Mouse (Mus musculus) heart, postnatal 0 days (tissue): ENCODE results near the gene Ankrd60. TPM values are rescaled to one million over a fixed set of nuclear protein-coding genes. Genes with fewer than 3 reads are reported as not detected.

Source experiments
- ATAC-seq: fragments of 200-750 bp; cut with Nextera tagmentation; 2 replicates; pipeline ENCODE4 v1.8.0; 2017; ENCODE audit warnings: low read depth, moderate number of reproducible peaks, moderate library complexity; ENCODE audit not compliant: insufficient read depth
- DNase-seq: peaks from one replicate; pipeline ENCODE4 v3.0.0-alpha.2; 2016; ENCODE audit warnings: low spot score
- H3K27ac ChIP-seq: fragments of 300-500 bp; sonication (generic); 2 replicates; pipeline ENCODE4 v1.5.1; 2014; ENCODE audit warnings: low read depth, mild to moderate bottlenecking
- H3K27me3 ChIP-seq: fragments of 300-500 bp; sonication (generic); 2 replicates; pipeline ENCODE4 v1.6.1; 2014; ENCODE audit warnings: low read length, mixed read lengths; ENCODE audit not compliant: control insufficient read depth, insufficient read depth
- H3K36me3 ChIP-seq: fragments of 300-500 bp; sonication (generic); replicated peaks from 2 replicates; pipeline ENCODE4 v1.6.1; 2014; ENCODE audit warnings: low read length, mixed read lengths; ENCODE audit not compliant: control insufficient read depth, insufficient read depth
- H3K4me1 ChIP-seq: fragments of 300-500 bp; sonication (generic); 2 replicates; pipeline ENCODE4 v1.6.1; 2014; ENCODE audit warnings: antibody characterized with exemption; ENCODE audit not compliant: control insufficient read depth, insufficient read depth
- H3K4me2 ChIP-seq: fragments of 300-500 bp; sonication (generic); 2 replicates; pipeline ENCODE4 v1.6.1; 2014; ENCODE audit warnings: low read depth, mild to moderate bottlenecking, low read length, moderate library complexity
- H3K4me3 ChIP-seq: fragments of 300-500 bp; sonication (generic); 2 replicates; pipeline ENCODE4 v1.5.1; 2014; ENCODE audit warnings: low read depth, low read length
- H3K9ac ChIP-seq: fragments of 300-500 bp; sonication (generic); replicated peaks from 2 replicates; pipeline ENCODE4 v1.6.1; 2014; ENCODE audit warnings: low read depth, low read length, mixed read lengths
- H3K9me3 ChIP-seq: fragments of 300-500 bp; sonication (generic); replicated peaks from 2 replicates; pipeline ENCODE4 v1.6.1; 2016; ENCODE audit warnings: low read length; ENCODE audit not compliant: control insufficient read depth
- CTCF ChIP-seq: IDR thresholded peaks from 2 replicates; pipeline ENCODE4 v1.5.1; 2016; ENCODE audit warnings: antibody characterized with exemption, control low read depth, low read depth
- EP300 ChIP-seq: IDR thresholded peaks from 2 replicates; pipeline ENCODE4 v1.6.1; 2016; ENCODE audit warnings: antibody characterized with exemption, low read depth
- WGBS: fragments of 180-500 bp; shearing (Covaris S2); extraction: QIAGEN DNeasy Blood & Tissue Kit; methylation state at CpG from one replicate; pipeline ENCODE4 v1.1.7; 2014; 5-methylcytosine and 5-hydroxymethylcytosine counted together
- polyA plus RNA-seq: library from polyadenylated mRNA; unstranded; fragments of >200 nt; fragmentation: Nextera tagmentation; extraction: Ambion mirVana; gene quantifications from 2 replicates; pipeline ENCODE4 v1.2.1, GENCODE M21; 2015
- total RNA-seq: library from RNA; depleted of rRNA; stranded (reverse); fragments of >200 nt; gene quantifications from 2 replicates; pipeline ENCODE4 v1.2.3, GENCODE M21; 2014; ENCODE audit warnings: low replicate concordance

The Ankrd60 gene
- total and polyA plus RNA-seq, 2 experiments from 2014 or later: not detected

- peaks cover under 1% of the 10 kb centered on the region; the same call in 1 of the 2 replicates for H3K36me3 ChIP-seq
- H3K4me2 ChIP-seq: no peak overlapping the region
- no peaks in the 10 kb centered on the region for H3K9me3 ChIP-seq
- no peak overlapping the region for H3K27ac ChIP-seq
- ATAC-seq: no peak
- no peak overlapping the region for H3K9ac ChIP-seq
- 79% methylated on average over 12 of the region's 12 CpGs for WGBS
- H3K4me3 ChIP-seq: no peak overlapping the region
- H3K27me3 ChIP-seq: no peaks in the 10 kb centered on the region
- H3K4me1 ChIP-seq: peaks cover 13% of the 10 kb centered on the region
- no peak for TF ChIP-seq CTCF
- DNase-seq: no peak
Measured at GRCm38 (mm10) chr2:173605713-173606414, 27.7 kb upstream of the Ankrd60 start.

- no peak overlapping the region for H3K9ac ChIP-seq
- no peaks in the 10 kb centered on the region for H3K9me3 ChIP-seq
- TF ChIP-seq CTCF (no peak), EP300 (no peak)
- H3K4me2 ChIP-seq: no peak overlapping the region
- WGBS: 96% methylated on average over 1 of the region's 1 CpGs
- no peaks in the 10 kb centered on the region for H3K4me1 ChIP-seq
- H3K27ac ChIP-seq: no peak overlapping the region
- H3K4me3 ChIP-seq: no peak overlapping the region
- no peaks in the 10 kb centered on the region for H3K27me3 ChIP-seq
- no peak for ATAC-seq
- no peak for DNase-seq
- H3K36me3 ChIP-seq: peaks cover 4% of the 10 kb centered on the region; the same call in 1 of the 2 replicates
Measured at GRCm38 (mm10) chr2:173601861-173602260, 23.7 kb upstream of the Ankrd60 start.

- ATAC-seq (no peak), DNase-seq (no peak)
- no peaks in the 10 kb centered on the region for H3K9me3 ChIP-seq
- H3K4me1 ChIP-seq: no peaks in the 10 kb centered on the region
- H3K36me3 ChIP-seq: peaks cover 19% of the 10 kb centered on the region
- no peak overlapping the region for H3K4me2 ChIP-seq
- no peak overlapping the region for H3K27ac ChIP-seq
- no peak overlapping the region for H3K9ac ChIP-seq
- TF ChIP-seq CTCF (no peak; the same call in 1 of the 2 replicates), EP300 (no peak)
- WGBS: 62% methylated on average over 10 of the region's 10 CpGs
- H3K4me3 ChIP-seq: no peak overlapping the region
- H3K27me3 ChIP-seq: no peaks in the 10 kb centered on the region
Measured at GRCm38 (mm10) chr2:173595374-173595781, 17.2 kb upstream of the Ankrd60 start.

GRCm38 (mm10) chr2:173594313-173595063 lies 16.3 kb upstream of the Ankrd60 start:
- no peak overlapping the region for H3K4me3 ChIP-seq
- WGBS: 73% methylated on average over 11 of the region's 11 CpGs
- H3K27me3 ChIP-seq: no peaks in the 10 kb centered on the region
- no peak overlapping the region for H3K9ac ChIP-seq
- no peak overlapping the region for H3K4me2 ChIP-seq
- DNase-seq: no peak
- H3K4me1 ChIP-seq: no peaks in the 10 kb centered on the region
- no peak overlapping the region for H3K27ac ChIP-seq
- H3K9me3 ChIP-seq: no peaks in the 10 kb centered on the region
- peaks cover 21% of the 10 kb centered on the region for H3K36me3 ChIP-seq
- ATAC-seq: no peak
- TF ChIP-seq CTCF (no peak), EP300 (no peak)

GRCm38 (mm10) chr2:173593841-173594240 lies 15.7 kb upstream of the Ankrd60 start:
- 62% methylated on average over 4 of the region's 4 CpGs for WGBS

More at GRCm38 (mm10) chr2:173593841-173594240, 15.7 kb upstream of the Ankrd60 start:
- no peak for ATAC-seq
- Histone ChIP-seq H3K4me1 (no peaks in the 10 kb centered on the region), H3K27me3 (no peaks in the 10 kb centered on the region), H3K9ac (no peak overlapping the region), H3K4me3 (no peak overlapping the region), H3K4me2 (no peak overlapping the region), H3K9me3 (no peaks in the 10 kb centered on the region), H3K27ac (no peak overlapping the region), H3K36me3 (peaks cover 23% of the 10 kb centered on the region)
- no peak for TF ChIP-seq CTCF
- TF ChIP-seq EP300: no peak
- DNase-seq: no peak
